Mouse (Mus musculus) testis, postnatal 10 days (tissue): ENCODE measurements around the gene Mfsd4b3.
"Not testable (repeated sequence)": the region's sequence is repeated elsewhere in the genome, so short reads cannot be mapped to it uniquely, and the experiment has no call there.

Experiments used
- DNase-seq: peaks from one replicate; pipeline ENCODE4 v3.0.0; 2021; ENCODE audit warnings: low spot score

Mfsd4b3 gene

DNA sequence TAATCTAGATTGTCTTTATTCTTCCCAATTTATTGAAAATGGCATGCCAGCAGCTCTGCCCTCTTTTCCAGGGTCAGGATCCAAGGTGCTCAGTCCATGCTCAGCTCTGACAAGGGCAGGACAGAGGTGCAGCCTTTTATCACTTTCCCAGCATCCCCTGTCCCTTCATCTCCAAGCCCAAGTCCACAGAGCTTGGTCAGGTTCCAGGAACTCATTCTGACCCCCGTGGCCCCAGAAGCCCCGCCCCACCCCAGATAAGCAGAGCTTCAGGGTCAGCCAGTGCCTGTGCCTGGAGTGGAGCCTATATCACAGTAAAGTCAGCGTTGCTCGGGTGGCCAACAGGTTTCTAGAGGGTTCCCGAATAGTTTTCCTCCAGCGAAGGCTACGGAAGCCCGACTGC lies 35.4 kb downstream of the Mfsd4b3 start:
- DNase-seq: not testable (repeated sequence)

GRCm38 (mm10) chr10:39912616-39913015 lies 47.3 kb downstream of the Mfsd4b3 start:
- no peak for DNase-seq

- DNase-seq: no peak
Measured at GRCm38 (mm10) chr10:39908768-39909441, 51.0 kb downstream of the Mfsd4b3 start.

DNA sequence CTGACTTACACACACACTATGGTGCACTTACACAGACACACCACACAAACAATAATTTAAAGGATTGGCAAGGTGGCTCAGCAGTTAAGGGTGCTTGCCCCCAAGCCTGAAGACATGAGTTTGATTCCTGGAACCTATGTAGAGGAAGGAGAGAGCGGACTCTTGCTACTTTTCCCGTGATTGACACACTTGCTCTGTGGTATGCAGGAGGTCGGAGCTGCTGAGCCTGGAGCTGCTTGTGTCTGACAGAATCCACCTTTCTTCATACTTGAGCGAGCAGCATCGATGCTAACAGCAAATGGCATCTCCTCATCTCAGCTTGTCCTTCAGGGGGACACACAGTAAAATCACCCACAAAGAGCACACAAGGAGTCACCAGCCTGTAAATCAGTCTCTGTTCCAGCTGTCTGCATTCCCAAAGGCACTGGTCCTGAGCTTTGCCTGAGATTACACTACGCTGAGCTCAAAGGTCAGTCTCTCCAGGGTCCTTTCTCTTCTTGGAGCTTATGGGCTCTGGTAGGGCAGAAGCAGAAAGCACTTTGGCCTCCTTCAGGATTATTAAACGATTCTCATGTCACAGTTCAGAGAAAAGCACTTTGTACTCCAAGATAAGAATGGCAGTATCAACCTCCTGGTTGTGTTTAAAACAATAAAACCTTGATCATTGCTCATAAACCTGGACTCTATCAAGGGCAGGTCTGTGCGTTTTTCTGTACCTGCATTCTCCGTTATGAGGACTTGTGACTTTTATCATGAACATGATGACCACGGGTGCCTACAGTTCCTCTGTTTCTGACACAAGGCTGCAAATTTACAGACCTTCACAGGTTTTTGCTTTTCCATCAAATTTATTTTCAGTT lies 52.9 kb downstream of the Mfsd4b3 start:
- DNase-seq: no peak

DNA sequence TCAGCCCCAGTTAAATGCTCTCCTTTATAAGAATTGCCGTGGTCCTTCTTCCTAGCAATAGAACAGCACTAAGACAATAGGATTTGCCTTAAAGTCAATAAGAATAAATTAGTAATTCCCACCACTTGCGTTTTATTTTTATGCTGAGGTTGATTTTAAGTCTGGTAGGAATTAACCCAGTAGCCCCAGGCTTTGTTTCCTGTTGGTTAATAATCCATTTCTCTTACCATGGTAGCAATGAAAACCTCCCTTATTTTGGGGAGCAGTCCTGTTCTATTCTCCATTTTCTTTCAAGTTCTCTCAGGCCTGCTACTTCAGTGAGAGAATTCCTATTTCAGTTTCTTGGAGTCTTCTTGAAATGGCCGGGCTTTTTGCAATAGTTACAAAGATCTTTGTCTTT lies 55.8 kb downstream of the Mfsd4b3 start:
- DNase-seq: no peak

DNA sequence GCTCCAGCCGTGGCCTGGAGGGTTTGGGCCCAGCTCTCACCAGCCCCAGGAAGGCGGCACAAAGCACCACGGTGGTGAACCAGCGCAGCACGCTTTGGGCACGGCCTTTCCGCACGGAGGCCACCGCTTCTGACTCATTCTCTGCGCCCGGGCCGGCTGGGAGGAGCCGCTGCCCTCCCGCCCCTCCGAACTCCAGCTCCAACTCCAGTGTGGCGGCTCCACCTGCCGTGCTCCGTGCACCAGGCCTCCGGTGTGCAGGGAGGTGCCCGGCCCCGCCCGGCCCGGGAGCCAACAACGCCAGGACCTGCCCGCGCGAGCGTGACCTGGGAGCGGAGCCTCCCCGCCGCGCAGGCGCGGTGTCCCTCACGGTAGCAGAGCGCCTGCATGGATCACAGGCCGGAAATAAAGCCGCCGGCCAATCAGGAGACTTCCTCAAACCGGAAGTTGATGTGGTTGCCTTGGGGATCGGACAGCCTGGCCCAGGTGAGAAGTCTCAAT lies 61.0 kb downstream of the Mfsd4b3 start, which contains the start of gene Mfsd4b4:
Gene Mfsd4b4, minus strand, starts transcription at position 365 of the 498 bp plus-strand sequence.
- DNase-seq: peak; percentile 87
